Mouse (Mus musculus) lung, adult 18-20 months (tissue): ENCODE results near the gene Mettl8.

ENCODE experiments used
- DNase-seq, 2 experiments: peaks; one replicate each; pipeline ENCODE4 v3.0.0; 2022; ENCODE audit warnings: mixed read lengths in 2 of 2

The Mettl8 gene

GRCm38 (mm10) chr2:71033014-71033413 is 22.4 kb downstream of the Mettl8 start:
- DNase-seq = no peak

GRCm38 (mm10) chr2:71031973-71032794 is 23.2 kb downstream of the Mettl8 start:
- DNase-seq = peak; percentile 34 to 45

- no peak for DNase-seq
Measured at GRCm38 (mm10) chr2:71030663-71031062, 24.7 kb downstream of the Mettl8 start.

- no peak for DNase-seq
Measured at GRCm38 (mm10) chr2:71027631-71028030, 27.8 kb downstream of the Mettl8 start.

GRCm38 (mm10) chr2:71026787-71027186 is 28.6 kb downstream of the Mettl8 start:
- DNase-seq = no peak

GRCm38 (mm10) chr2:71025576-71026315 is 29.6 kb downstream of the Mettl8 start:
- DNase-seq = no peak

GRCm38 (mm10) chr2:71023986-71024385 is 31.4 kb downstream of the Mettl8 start:
- DNase-seq = no peak

- no peak for DNase-seq
Measured at GRCm38 (mm10) chr2:71022991-71023390, 32.4 kb downstream of the Mettl8 start.

- DNase-seq = no peak
Measured at GRCm38 (mm10) chr2:71020674-71021073, 34.7 kb downstream of the Mettl8 start.

GRCm38 (mm10) chr2:71019704-71020375 is 35.5 kb downstream of the Mettl8 start:
- DNase-seq = no peak

- no peak for DNase-seq
Measured at GRCm38 (mm10) chr2:71019277-71019676, 36.1 kb downstream of the Mettl8 start.

GRCm38 (mm10) chr2:71013521-71013920 is 41.9 kb downstream of the Mettl8 start:
- no peak for DNase-seq

GRCm38 (mm10) chr2:71011816-71012215 is 43.6 kb downstream of the Mettl8 start:
- DNase-seq = no peak

- no peak for DNase-seq
Measured at GRCm38 (mm10) chr2:71004354-71004753, 51.0 kb downstream of the Mettl8 start.

GRCm38 (mm10) chr2:71002509-71002908 is 52.9 kb downstream of the Mettl8 start:
- no peak for DNase-seq

GRCm38 (mm10) chr2:70998771-70999170 is 56.6 kb downstream of the Mettl8 start:
- DNase-seq = no peak

GRCm38 (mm10) chr2:70996438-70996837 is 58.9 kb downstream of the Mettl8 start:
- DNase-seq = no peak

GRCm38 (mm10) chr2:70995900-70996299 is 59.5 kb downstream of the Mettl8 start:
- DNase-seq = no peak

- no peak for DNase-seq
Measured at GRCm38 (mm10) chr2:70993740-70994139, 61.6 kb downstream of the Mettl8 start.

- DNase-seq = peak; percentile 21 to 24
Measured at GRCm38 (mm10) chr2:70992715-70993114, 62.7 kb downstream of the Mettl8 start.

- DNase-seq = peak in 1 of 2 experiments; percentile 16
Measured at GRCm38 (mm10) chr2:70990196-70990595, 65.2 kb downstream of the Mettl8 start.

GRCm38 (mm10) chr2:70989201-70990191 is 65.9 kb downstream of the Mettl8 start:
- no peak for DNase-seq
